Mouse (Mus musculus) cerebellum, adult 2 months (tissue): ENCODE data around the gene Npas3.

Experiments used
- CTCF ChIP-seq: fragments of 200-500 bp; IDR thresholded peaks from 2 replicates; pipeline ENCODE4 v1.5.1; 2011; ENCODE audit warnings: low read depth, mild to moderate bottlenecking, control low read depth, low read length, moderate library complexity, borderline replicate concordance; ENCODE audit not compliant: insufficient read depth
- POLR2A ChIP-seq: fragments of 200-500 bp; IDR thresholded peaks from 2 replicates; pipeline ENCODE4 v1.6.1; 2011; ENCODE audit warnings: low read length, control low read depth, borderline replicate concordance; ENCODE audit not compliant: insufficient read depth

DNA sequence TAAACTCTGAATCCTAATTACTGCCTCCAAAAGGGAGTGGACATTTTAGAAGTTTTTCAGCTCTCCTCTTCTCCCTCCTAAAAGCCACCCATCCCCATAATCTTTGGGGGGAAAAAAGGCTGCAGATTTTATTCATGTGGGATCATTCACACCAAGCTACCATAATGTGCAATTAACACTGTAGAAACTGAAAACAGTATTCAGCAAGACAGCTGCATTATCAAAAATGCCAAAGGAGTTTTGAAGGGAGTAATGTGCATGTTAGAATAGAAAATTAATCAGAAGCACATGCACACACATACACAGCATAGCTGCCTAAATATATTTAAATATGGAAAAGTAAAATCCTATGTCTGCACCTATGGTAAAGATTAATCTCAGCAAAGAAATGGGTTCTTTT, 390.1 kb downstream of the Npas3 start:
- TF ChIP-seq CTCF (no peak), POLR2A (no peak)
